Mouse (Mus musculus) CH12.LX (cell line): ENCODE measurements around the gene Slc16a7.

Experiments used
- CHD2 ChIP-seq: IDR thresholded peaks from 2 replicates; pipeline ENCODE4 v1.6.1; 2011; ENCODE audit warnings: low read length, improper control_type of control experiment
- CTCF ChIP-seq, 2 experiments: IDR thresholded peaks in 1 of 2; conservative IDR thresholded peaks in 1 of 2; 2 replicates each; pipeline ENCODE4 v1.5.1; 2011 to 2012; ENCODE audit warnings: low read depth in 2 of 2, low read length in 2 of 2, improper control_type of control experiment in 1 of 2, inconsistent platforms in 1 of 2, mild to moderate bottlenecking in 1 of 2, moderate library complexity in 1 of 2
- E2F4 ChIP-seq: IDR thresholded peaks from 2 replicates; pipeline ENCODE4 v1.6.1; 2011; ENCODE audit warnings: low read depth, low read length, improper control_type of control experiment; ENCODE audit not compliant: insufficient replicate concordance
- EP300 ChIP-seq: IDR thresholded peaks from 2 replicates; pipeline ENCODE4 v1.6.1; 2011; ENCODE audit warnings: low read length, improper control_type of control experiment
- KAT2A ChIP-seq: IDR thresholded peaks from 2 replicates; pipeline ENCODE4 v1.6.1; 2012; ENCODE audit warnings: low read length, improper control_type of control experiment, inconsistent platforms; ENCODE audit not compliant: insufficient replicate concordance
- MAX ChIP-seq: IDR thresholded peaks from 2 replicates; pipeline ENCODE4 v1.6.1; 2011; ENCODE audit warnings: low read length, improper control_type of control experiment
- MAZ ChIP-seq: IDR thresholded peaks from 2 replicates; pipeline ENCODE4 v1.6.1; 2012; ENCODE audit warnings: low read depth, mild to moderate bottlenecking, inconsistent platforms, low read length, improper control_type of control experiment, moderate library complexity
- POLR2A ChIP-seq: IDR thresholded peaks from 2 replicates; pipeline ENCODE4 v1.6.1; 2011; ENCODE audit warnings: low read depth, mild to moderate bottlenecking, improper control_type of control experiment, low read length
- RAD21 ChIP-seq: IDR thresholded peaks from 2 replicates; pipeline ENCODE4 v1.6.1; 2011; ENCODE audit warnings: low read depth, mild to moderate bottlenecking, low read length, improper control_type of control experiment, moderate library complexity
- SMC3 ChIP-seq: IDR thresholded peaks from 2 replicates; pipeline ENCODE4 v1.6.1; 2011; ENCODE audit warnings: low read depth, low read length, improper control_type of control experiment
- USF1 ChIP-seq: IDR thresholded peaks from 2 replicates; pipeline ENCODE4 v1.6.1; 2014; ENCODE audit warnings: low read depth, mild to moderate bottlenecking, inconsistent platforms, low read length, improper control_type of control experiment

DNA sequence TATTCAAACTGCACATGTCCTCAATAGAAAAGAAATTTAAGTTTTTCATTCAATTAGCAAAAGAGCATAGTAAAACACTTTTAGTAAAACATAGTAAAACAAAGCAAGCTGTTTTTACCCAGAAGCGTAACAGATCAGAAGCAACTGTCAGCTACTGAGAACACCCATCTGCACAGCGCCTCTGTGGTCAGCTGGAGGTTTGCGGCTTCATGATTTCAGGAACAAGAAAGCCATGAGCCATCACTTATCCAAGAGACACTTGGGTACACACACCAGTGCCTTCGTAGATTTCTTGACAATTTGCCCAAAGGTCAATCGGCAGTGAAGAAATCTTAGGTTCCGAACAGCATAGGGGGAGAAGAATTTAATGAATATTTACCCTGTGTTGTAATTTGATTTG lies 71.9 kb downstream of the Slc16a7 start:
- TF ChIP-seq EP300 = no peak
- TF ChIP-seq CTCF (conservative IDR thresholded peaks at IDR 0.05 in 1 of 2, IDR thresholded peaks at IDR 0.05 in 1 of 2; ENCODE audit: low read depth in 2 of 2, low read length in 2 of 2) = no peak
- TF ChIP-seq POLR2A = no peak
- TF ChIP-seq MAX = no peak
- no peak for TF ChIP-seq SMC3
- TF ChIP-seq E2F4 = no peak
- no peak for TF ChIP-seq USF1
- no peak for TF ChIP-seq KAT2A
- TF ChIP-seq CHD2 = no peak
- TF ChIP-seq MAZ = no peak
- TF ChIP-seq RAD21 = no peak
